Mouse (Mus musculus): ENCODE data around the gene Tap2. TPM values are rescaled to one million over a fixed set of nuclear protein-coding genes. Genes with fewer than 3 reads are reported as not detected.
A peak's percentile ranks its signal among the peaks of the same experiment; 100 is the strongest.

Gene Tap2
- total RNA-seq, 2 experiments from 2014 or later = 4.3 to 5.1 TPM

- no peak for DNase-seq
These were observed 8.6 kb upstream of the Tap2 start for GRCm38 (mm10) chr17:34194723-34195122.

DNA sequence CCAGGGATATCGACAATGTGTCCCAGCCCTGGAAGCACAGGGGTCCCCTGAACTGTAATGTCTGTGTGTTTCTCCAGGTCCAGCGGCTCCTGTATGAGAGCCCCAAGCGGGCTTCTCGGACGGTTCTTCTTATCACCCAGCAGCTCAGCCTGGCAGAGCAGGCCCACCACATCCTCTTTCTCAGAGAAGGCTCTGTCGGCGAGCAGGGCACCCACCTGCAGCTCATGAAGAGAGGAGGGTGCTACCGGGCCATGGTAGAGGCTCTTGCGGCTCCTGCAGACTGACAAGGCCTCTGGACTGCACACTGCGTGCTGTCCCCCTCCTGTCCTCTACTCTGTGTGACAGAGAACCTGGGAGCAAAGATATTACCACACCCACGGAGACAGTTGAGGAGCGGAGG, 6.8 kb upstream of the Tap2 start:
- no peak for DNase-seq

DNA sequence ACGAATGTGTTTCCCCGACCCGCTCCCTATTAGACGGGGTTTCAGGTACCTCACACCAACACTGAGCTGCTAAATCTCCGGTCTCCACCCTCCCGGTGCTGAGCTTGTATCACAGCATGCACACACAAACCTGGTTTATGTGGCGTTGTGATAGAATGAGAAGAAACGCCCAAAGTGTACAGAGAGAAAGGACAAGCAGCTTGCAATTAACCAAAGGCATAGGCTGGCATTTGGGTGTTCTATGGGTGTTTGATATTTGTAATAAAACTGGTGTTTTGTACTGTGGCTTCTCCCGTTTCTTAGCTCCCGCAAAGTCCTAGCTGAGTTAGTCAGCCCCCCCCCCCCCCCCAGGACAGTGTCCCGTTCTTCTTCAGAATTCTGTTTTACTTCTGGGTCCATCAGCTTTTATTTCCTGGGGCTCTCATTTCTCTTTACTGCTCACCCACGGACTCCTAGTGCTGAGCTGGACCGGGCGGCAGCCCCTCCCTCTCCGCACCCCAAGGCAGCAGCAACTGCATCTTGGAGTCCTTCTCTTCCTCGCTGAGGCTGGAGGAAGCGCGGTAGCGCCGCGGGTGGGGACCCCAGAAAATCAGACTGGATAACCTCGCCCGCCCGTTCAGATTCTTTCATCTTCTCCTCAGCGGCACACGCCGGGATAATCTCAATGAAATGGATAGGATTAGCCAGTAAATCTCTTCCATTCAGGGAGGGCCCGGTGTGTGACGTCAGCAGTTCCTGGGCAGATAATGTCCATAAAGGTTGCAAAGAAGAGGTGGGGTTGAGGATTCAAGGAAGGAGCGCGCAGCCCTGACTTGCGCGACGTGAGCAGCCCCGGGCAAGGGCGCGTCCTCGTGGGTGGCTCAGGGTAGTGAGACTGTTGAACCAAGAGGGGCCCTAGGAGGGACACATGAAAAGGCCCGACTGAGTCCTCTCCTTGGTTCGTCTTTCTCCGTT, 6.1 kb upstream of the Tap2 start, which contains the start of gene Psmb8:
Gene Psmb8, plus strand, starts transcription at position 781 of the 954 bp plus-strand sequence.
- DNase-seq = peak; percentile 83

- DNase-seq = peak; percentile 64
These were observed 5.3 kb upstream of the Tap2 start for GRCm38 (mm10) chr17:34197904-34198520.

- DNase-seq = no peak
These were observed 4.8 kb upstream of the Tap2 start for GRCm38 (mm10) chr17:34198521-34198912.

DNA sequence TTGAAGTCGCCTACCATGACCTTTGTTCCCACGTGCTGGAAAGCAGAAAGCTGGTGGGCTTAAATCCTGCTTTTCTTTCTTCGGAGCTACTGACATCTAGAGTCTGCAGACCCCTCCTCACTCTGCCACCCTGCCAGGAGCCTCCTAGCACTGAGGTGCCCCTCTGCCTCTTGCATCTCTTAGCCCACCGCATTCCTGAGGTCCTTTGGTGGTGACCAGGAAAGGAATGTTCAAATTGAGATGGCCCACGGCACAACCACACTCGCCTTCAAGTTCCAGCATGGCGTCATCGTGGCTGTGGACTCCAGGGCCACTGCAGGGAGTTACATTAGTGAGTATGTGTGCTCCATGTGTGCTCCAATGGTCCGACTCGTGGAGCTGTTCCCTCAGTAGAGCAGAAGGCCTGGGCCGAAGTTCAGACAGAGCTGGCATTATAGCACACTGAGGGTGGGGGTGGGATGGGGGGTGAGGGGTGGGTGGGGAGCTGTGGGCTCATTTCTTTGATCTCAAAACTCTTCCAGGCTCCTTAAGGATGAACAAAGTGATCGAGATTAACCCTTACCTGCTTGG, 4.2 kb upstream of the Tap2 start:
- no peak for DNase-seq

- DNase-seq = no peak
These were observed 3.3 kb upstream of the Tap2 start for GRCm38 (mm10) chr17:34200047-34200446.

DNA sequence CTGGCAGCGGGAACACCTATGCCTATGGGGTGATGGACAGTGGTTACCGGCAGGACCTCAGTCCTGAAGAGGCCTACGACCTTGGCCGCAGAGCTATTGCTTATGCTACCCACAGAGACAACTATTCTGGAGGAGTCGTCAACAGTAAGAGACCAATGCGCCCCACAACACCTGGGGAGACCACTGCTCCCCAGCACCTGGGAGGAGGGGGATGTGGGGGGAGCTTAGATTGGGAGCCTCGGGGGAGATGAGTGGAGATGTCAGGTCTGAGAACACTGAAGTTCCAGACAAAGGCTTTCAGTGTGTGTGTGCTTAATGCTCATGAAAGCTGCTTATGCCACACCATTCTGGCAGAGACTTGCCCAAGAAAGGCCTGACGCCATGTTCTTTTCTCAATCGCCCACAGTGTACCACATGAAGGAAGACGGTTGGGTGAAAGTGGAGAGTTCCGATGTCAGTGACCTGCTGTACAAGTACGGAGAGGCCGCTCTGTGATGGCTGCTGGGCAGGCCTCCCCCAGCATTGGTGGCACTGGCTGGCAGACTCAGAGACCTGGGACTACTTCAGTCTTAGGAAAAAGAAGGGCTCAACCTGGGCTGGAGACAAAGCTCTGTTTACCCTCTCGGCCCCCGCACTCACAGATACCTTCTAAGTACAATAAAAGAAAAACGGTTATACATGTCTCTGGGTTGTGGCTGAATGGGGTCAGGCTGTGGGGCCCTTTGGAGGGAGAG, 2.4 kb upstream of the Tap2 start:
- no peak for DNase-seq

GRCm38 (mm10) chr17:34201506-34202055, 1.7 kb upstream of the Tap2 start:
- DNase-seq = no peak

- no peak for DNase-seq
These were observed 426 bp upstream of the Tap2 start for GRCm38 (mm10) chr17:34202760-34203442.

DNA sequence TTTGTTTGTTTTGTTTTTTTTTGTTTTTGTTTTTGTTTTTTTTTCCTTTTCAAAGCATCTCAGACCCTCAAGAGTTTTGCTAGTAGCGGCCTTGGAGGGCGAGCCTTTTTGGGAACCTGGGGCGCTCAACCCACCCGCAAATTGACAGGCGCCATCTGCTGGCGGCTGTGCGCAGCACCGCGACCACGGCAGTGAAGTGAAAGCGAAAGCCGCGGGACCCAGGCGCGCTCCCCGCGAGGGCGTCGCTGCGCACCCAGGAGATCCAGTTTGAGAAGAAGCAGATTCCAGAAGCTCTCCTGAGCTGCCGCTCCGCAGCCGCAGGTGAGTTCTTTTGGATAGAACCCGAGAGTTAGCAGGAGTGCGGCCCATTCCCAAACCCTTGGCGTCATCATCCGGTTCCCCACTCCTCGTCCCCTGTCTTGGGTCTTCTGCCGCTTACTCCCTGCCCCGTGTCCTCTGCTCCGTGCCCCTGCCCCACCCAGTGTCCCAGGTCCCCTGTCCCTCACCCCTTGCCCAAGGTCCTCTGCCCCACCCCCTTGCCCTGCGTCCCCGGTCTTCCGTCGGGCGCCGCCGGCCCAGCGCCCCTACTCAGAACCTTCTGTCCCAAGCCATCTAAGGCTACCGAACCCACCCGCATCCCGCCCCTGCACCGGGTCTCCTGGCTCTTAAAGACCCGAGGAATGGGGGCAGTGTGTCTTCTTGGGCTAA, 1.1 kb downstream of the Tap2 start:
- peak; percentile 79 for DNase-seq

GRCm38 (mm10) chr17:34205021-34205745, 1.9 kb downstream of the Tap2 start:
- peak; percentile 48 for DNase-seq

GRCm38 (mm10) chr17:34205746-34206176, 2.4 kb downstream of the Tap2 start:
- DNase-seq = no peak

DNA sequence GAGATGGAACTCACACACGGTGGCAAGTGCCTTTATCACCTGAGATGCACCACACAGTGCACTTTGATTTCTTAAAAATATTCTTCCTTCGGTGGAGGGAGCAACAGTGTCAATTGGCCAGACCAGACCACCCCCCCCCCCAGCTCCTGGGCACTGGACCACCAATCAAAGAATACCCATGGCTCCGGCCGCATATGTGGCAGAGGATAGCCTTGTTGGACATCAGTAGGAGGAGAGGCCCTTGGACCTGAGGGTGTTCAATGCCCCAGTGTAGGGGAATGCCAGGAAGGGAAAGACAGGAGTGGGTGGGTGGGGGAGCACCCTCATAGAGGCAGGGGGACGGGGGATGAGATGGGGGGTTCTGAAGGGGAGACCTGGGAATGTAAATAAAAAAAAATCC, 3.4 kb downstream of the Tap2 start:
- DNase-seq = no peak

DNA sequence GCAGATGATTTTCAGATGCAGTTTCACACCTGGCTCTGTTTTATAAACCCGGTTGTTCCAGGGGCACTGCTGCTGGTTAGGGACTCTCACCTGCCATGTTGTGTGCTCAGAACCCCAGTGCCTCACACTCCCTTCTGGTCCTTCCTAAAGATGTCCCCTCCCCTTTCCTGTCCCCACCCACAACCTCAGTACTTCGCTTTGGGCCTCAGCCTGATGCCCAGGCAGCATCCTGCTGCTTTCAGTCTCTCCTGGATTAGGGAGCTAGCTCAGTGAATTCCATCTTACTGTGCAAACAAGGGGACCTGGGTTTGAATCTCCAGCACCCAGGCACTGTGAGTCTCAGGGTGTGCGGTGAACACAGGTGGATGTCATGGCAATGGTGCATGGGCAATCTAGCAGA, 4.1 kb downstream of the Tap2 start:
- DNase-seq = no peak

DNA sequence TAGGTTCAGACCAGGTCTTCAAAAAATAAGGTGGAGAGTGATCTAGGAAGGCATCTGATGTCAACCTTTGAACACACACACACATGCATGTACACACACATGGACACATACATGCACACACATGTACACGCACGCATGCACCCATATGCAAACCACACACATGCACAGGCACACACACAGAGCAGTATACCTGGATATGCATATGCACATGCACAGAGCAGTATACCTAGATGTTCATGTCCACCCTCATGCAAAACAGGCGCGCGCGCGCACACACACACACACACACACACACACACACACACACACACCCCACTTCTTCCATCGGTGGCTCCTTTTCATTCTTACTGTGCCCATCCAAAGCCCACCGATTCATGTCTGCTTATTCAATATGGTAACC, 4.5 kb downstream of the Tap2 start:
- DNase-seq = no peak

- DNase-seq = no peak
These were observed 5.1 kb downstream of the Tap2 start for GRCm38 (mm10) chr17:34208421-34208820.

DNA sequence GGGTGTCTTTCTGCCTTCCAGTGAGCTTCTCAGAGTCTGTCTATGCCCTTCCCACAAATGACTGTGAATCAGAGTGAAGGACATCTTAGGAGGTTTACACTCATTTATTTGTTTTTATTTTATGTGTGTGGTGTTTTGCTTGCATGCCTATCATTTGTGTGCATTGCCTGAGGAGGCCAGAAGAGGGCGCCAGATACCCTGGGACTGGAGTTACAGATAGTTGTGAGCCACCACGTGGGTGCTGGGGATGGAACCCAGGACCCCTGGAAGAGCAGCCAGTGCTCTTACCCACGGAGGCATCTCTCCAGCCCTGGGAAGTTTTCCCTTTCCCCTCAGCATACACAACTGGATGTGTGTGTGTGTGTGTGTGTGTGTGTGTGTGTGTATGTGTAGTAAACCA, 6.4 kb downstream of the Tap2 start:
- DNase-seq = no peak

DNA sequence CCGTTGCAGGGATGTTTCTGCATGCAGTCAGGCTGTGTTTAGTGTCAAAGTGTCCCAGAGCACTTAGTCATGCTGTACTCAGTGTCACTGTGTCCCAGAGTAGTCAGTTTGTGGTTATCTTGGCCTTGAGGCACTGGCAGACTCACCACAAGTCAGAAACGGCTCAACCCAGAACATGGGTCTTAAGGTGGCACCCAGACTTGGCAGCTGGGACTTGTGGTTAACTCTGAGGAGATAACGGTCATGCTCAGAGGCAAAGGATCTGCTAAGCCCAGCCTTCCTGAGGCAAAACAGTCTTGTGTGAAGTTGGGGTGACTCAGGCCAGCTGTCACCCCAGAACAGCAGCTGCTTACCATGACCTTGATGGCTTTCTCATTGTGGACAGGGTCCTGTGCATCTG, 7.3 kb downstream of the Tap2 start:
- DNase-seq = no peak

GRCm38 (mm10) chr17:34211746-34212365, 8.5 kb downstream of the Tap2 start:
- DNase-seq = no peak
